Mouse (Mus musculus) T-helper 1 cell (primary cell): ENCODE data around the gene Smyd5.

Source experiments
- in situ Hi-C: fragments of 300-600 bp; cut with MboI, MseI; formaldehyde crosslinking; loops from one replicate; pipeline ENCODE4 v1.15.1; 2025; ENCODE audit warnings: high pct_unique_total_duplicates

Smyd5 gene

DNA sequence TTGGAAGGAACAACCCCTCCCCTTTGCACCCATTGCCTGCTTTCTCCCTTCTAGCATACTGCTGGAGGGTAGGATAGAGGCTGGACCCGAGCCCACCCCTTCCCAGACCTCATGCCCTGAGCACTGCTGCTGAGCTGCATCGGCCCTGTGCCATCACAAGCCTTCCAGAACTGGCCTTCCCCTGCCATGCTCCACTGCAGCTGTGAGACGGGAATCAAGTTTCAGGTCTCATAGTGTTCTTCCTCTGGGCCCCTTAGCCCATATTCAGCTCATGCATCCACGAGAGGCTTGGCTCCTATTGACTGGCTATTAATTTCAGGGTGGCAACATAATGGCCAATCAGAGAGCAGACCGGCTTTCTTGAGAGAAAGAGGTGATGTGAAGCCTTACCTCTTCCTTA, 13.5 kb downstream of the Smyd5 start:
- in situ Hi-C loops: no loop called here

- in situ Hi-C loops: no loop called here
These were observed 15.6 kb downstream of the Smyd5 start for GRCm38 (mm10) chr6:85447351-85447750.

DNA sequence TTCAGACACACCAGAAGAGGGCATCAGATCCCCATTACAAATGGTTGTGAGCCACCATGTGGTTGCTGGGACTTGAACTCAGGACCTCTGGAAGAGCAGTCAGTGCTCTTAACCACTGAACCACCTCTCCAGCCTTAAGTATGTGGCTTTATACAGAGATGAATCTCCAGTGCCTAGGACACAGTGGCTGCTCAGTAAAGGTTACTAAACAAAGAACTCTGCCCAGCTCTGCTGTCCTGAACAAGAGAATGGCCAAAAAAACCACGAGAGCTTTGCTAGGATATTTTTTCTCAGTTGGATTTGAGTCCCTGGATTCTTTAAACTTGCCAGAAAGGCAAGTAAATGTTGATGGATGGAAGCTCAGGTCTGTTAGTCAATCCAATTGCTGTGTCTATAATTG, 18.4 kb downstream of the Smyd5 start:
- in situ Hi-C loops: loop anchor here (10.0 kb wide), 1 partner anchor 515 kb away; the partner anchor contains the start of gene Dusp11

DNA sequence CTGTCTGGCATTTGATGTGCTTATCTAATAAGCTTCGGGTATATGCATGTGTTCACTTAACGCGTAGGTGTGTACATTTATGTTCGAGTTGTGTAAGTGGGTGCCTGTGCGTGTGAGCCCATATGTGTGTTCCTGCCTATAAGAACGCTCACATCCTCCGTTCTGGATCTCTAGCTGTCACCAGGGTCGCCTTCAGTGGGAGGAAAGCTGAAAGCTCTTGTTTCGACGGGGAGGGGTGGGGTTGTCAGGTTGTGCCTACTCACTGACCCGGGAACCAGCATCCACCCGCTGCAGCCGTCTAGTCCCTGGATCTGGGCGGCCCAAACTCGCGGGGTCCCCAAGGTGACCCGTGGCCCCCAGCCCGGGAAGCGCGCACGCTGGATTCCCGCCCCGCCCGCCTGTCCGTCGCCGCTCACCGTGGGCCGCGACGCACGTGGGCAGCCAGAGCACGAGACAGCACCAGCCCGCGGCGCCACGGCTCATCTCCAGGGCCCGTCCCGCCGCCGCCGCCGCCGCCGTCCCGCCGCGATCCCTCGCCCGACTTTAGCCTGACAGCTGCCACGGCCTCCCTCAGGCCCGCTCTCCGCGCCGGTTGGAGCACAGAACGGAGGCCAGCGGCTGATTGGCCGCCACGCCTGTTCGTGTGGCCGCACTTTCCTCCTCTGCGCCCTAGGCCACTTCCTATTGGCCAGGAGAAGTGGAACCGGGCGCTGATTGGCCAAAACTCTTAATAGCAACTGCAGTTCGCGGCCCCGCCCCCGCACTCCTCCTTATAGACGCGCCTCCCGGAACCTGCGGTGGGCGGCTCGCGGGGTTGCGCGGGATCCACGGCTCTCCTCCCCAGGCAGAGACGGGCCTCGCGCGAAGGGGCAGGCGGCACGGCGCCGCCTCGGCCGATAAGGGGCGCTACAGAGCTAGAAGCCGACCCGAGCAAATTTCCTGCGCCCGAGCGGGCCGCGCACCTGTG, 19.2 kb downstream of the Smyd5 start, which contains the start of gene Cct7:
TSS of gene Cct7 (plus strand) at position 818 of the 967 bp plus-strand sequence.
- in situ Hi-C loops: loop anchor here (10.0 kb wide), 1 partner anchor 514 kb away; the partner anchor contains the start of gene Dusp11

- in situ Hi-C loops: loop anchor here (10.0 kb wide), 1 partner anchor 513 kb away; the partner anchor contains the start of gene Dusp11
These were observed 20.0 kb downstream of the Smyd5 start, which contains the start of gene Pradc1 for GRCm38 (mm10) chr6:85451664-85452410. Gene Pradc1, minus strand, starts transcription at chr6:85451970.

GRCm38 (mm10) chr6:85452411-85452665, 20.5 kb downstream of the Smyd5 start:
- in situ Hi-C loops: loop anchor here (10.0 kb wide), 1 partner anchor 512 kb away; the partner anchor contains the start of gene Dusp11

DNA sequence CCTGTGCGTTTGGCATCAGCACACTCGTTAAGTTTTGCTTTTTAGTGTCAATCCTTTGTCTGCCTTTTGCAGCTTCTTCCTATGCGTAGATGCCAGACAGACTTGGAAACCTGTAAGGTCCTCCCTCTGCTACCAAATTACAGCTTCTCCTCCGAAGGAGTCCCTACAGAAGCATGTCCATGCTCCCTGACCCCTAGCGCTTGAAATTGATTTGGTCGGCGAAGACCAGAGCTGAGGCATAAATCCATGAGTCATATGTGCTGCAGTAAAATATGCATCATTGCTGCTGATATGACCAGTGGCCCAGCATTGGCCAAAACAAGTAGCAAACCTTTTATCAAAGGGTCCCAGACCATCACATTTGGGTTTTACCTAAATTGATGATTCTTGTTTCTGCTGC, 21.0 kb downstream of the Smyd5 start:
- in situ Hi-C loops: loop anchor here (10.0 kb wide), 1 partner anchor 512 kb away; the partner anchor contains the start of gene Dusp11

- in situ Hi-C loops: loop anchor here (10.0 kb wide), 1 partner anchor 505 kb away; the partner anchor contains the start of gene Dusp11
These were observed 27.8 kb downstream of the Smyd5 start for GRCm38 (mm10) chr6:85459621-85460020.

DNA sequence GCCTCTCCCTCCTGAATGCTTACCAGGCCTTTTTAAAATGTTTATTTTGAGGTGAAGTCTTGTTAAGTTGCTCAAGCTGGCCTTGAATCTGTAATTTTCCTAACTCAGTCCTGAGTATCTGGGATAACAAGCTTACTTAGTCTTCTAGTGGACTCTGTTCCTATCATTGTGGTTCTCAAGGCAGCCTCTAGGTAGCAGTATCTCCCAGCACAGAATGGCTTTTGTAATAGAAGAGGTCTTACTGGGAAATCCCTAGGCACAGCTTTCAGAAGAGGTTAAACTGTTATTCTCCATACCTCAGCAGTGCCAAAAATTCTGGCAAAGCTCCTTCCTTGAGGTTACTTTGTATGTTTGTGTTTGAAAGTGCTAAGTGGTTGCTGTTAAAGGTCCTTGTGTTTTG, 33.6 kb downstream of the Smyd5 start:
- in situ Hi-C loops: no loop called here

- in situ Hi-C loops: no loop called here
These were observed 38.1 kb downstream of the Smyd5 start for GRCm38 (mm10) chr6:85469660-85470430.

DNA sequence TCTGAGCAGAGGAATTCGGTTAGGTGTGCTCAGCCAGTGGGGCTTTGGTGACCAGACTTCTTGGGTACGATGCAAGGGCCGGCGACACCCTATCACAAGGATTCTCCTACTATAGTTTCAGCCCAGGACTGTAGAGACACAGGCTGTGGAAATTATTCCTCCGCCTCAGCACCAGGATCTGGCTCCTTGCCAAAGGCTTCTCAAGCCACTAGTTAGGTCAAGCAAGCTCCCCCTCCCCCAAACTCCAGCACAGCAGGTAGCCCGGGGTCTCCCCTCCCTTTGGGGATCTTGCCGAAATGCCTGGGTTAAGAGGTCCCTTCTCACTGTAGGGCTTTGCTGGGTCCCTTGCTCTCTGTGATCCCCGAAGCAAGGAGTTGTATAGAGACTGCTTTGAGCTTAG, 40.2 kb downstream of the Smyd5 start:
- in situ Hi-C loops: no loop called here

DNA sequence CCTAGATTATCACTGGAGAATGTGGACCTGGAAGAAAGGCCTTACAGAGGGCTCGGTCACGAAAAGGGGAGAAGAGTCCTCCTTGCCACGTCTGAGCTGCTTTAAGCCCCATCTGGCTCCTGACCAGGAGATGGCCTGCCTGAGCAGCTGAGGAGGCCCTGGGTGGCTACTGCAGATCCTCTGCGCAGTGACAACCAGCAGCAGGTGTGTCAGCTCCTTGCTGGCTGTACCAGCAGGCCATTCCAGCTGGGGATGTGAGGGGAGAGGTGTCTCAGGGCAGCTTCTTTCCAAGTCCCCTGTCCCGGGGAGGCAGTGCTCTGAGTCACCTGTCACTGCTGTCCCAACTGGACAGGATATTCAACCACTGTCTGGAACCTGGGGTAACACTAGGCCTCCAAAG, 40.8 kb downstream of the Smyd5 start:
- in situ Hi-C loops: no loop called here

DNA sequence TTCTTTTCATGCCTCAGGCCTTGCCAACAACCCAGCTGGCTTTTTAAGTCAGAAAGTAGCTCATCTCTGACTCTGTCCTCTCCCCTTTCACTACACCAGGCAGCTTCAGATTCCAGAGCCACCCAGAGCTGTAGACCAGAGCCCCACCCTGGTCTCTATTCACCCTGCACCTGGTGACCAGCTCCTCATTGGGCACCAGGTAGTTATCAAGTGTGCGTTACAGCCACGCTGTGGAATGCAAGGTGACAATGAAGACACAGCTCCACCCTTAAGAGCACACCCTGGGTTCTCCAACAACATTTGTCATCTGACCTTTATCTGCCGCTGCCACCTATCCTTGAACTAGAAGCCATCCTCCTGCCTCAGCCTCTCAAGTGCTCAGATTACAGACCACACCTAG, 43.8 kb downstream of the Smyd5 start:
- in situ Hi-C loops: no loop called here

DNA sequence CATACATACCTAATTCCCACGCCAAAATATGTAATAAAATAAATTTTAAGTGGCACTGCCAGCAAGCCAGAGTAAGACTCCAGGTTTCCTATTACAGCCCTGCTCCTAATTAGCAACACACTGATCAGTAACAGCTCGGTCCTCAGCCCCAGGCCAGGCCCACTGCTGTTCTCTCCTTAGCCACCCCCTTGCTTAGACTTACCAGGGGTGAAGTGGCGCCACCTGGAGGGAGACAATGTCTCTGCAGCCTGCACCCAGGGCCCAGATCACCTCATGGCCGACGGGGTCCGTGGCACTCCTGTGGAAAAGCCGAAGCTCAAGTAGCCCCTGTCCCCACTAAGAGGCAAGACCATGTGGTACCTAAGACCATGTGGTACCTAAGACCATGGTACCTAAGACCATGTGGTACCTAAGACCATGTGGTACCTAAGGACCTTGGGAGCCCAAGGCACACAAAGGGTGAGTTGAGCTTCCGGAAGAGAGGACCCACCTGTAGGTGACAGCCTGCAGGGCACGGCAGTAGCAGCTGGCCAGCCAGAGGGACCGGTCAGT, 45.7 kb downstream of the Smyd5 start:
- in situ Hi-C loops: no loop called here

GRCm38 (mm10) chr6:85478416-85478815, 46.6 kb downstream of the Smyd5 start:
- in situ Hi-C loops: no loop called here

DNA sequence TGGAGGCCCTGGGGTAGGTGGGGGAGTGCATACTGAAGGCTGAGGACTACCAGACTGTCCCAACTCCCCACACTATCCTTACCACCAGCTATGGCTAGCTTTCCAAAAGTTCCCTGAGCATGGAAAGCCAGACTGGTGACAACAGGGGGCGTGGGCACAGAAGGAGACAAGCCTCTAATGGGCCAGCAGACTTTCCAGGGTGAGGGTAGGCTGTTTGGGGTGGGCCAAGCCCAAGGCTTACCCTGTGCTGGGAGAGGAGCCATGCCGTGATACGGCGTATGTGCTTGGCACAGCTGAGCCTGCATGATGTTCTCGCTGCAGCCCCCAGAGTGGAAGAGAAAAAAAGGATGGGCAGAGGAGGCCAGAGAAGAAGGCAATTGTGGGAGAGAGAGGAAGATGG, 48.2 kb downstream of the Smyd5 start:
- in situ Hi-C loops: no loop called here

- in situ Hi-C loops: no loop called here
These were observed 48.9 kb downstream of the Smyd5 start for GRCm38 (mm10) chr6:85480685-85481084.

GRCm38 (mm10) chr6:85483843-85484721, 52.3 kb downstream of the Smyd5 start:
- in situ Hi-C loops: no loop called here

DNA sequence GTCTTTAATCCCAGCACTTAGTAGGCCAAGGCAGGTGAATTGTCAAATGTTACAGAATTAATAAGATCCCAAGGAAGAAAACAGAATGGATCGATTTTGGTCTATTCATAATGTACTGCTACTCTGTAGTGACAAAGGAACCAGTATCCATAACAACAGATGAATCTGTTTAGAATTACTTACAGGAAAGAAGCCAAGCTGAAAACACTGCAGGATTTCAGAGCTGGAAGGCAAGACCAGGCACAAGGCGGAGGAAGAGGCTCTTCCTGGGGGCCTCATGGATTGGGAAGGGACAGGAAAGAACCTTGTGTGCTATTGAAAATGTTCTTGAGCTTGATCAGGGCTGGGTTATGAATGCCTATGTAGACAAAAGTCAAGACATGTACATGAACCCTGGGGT, 53.9 kb downstream of the Smyd5 start:
- in situ Hi-C loops: no loop called here

- in situ Hi-C loops: no loop called here
These were observed 56.7 kb downstream of the Smyd5 start for GRCm38 (mm10) chr6:85488510-85488909.
